Mouse (Mus musculus) heart, embryonic 14.5 days (tissue): ENCODE data around the gene Xrra1. TPM values are rescaled to one million over a fixed set of nuclear protein-coding genes. Genes with fewer than 3 reads are reported as not detected.
A peak's percentile ranks its signal among the peaks of the same experiment; 100 is the strongest.
"Not testable (repeated sequence)": the region's sequence is repeated elsewhere in the genome, so short reads cannot be mapped to it uniquely, and the experiment has no call there.

Source experiments
- ATAC-seq: fragments of 200-750 bp; cut with Nextera tagmentation; 2 replicates; pipeline ENCODE4 v1.8.0; 2017; ENCODE audit warnings: low read depth, moderate TSS enrichment; ENCODE audit not compliant: insufficient number of reproducible peaks, insufficient read depth, low FRiP score
- H3K27ac ChIP-seq, 2 experiments: fragments of 200-500 bp in 1 of 2; fragments of 300-500 bp in 1 of 2; sonication (generic) in 1 of 2; replicated peaks in 1 of 2; 2 replicates each; pipeline ENCODE4 v1.5.1; 2012 to 2014; ENCODE audit warnings: low read depth in 2 of 2, low read length in 2 of 2, control low read depth in 1 of 2, mild to moderate bottlenecking in 1 of 2, mixed read lengths in 1 of 2; ENCODE audit not compliant: control insufficient read depth in 1 of 2, insufficient read depth in 1 of 2
- H3K27me3 ChIP-seq: fragments of 300-500 bp; sonication (generic); 2 replicates; pipeline ENCODE4 v1.6.1; 2014; ENCODE audit warnings: mild to moderate bottlenecking, low read length, control low read depth; ENCODE audit not compliant: control insufficient read depth, insufficient read depth
- H3K36me3 ChIP-seq: fragments of 300-500 bp; sonication (generic); 2 replicates; pipeline ENCODE4 v1.6.1; 2014; ENCODE audit warnings: mild to moderate bottlenecking, control low read depth, low read length, mixed read lengths; ENCODE audit not compliant: control insufficient read depth, insufficient read depth
- H3K4me1 ChIP-seq, 2 experiments: fragments of 200-500 bp in 1 of 2; fragments of 300-500 bp in 1 of 2; sonication (generic) in 1 of 2; 2 replicates each; pipeline ENCODE4 v1.6.1; 2012 to 2014; ENCODE audit warnings: low read length in 2 of 2, control low read depth in 1 of 2, mixed read lengths in 1 of 2; ENCODE audit not compliant: control insufficient read depth in 2 of 2, insufficient read depth in 2 of 2
- H3K4me2 ChIP-seq: fragments of 300-500 bp; sonication (generic); 2 replicates; pipeline ENCODE4 v1.6.1; 2014; ENCODE audit warnings: mild to moderate bottlenecking, low read length
- H3K4me3 ChIP-seq, 2 experiments: fragments of 200-500 bp in 1 of 2; fragments of 300-500 bp in 1 of 2; sonication (generic) in 1 of 2; 2 replicates each; pipeline ENCODE4 v1.5.1; 2012 to 2014; ENCODE audit warnings: low read length in 2 of 2, mild to moderate bottlenecking in 2 of 2, control low read depth in 1 of 2, low read depth in 1 of 2, moderate library complexity in 1 of 2; ENCODE audit not compliant: control insufficient read depth in 1 of 2, insufficient read depth in 1 of 2
- H3K9ac ChIP-seq: fragments of 300-500 bp; sonication (generic); 2 replicates; pipeline ENCODE4 v1.6.1; 2014; ENCODE audit warnings: mild to moderate bottlenecking, low read length
- H3K9me3 ChIP-seq: fragments of 300-500 bp; sonication (generic); 2 replicates; pipeline ENCODE4 v1.6.1; 2016; ENCODE audit warnings: low read length, control low read depth; ENCODE audit not compliant: control insufficient read depth
- WGBS: fragments of 180-500 bp; shearing (Covaris S2); extraction: QIAGEN DNeasy Blood & Tissue Kit; methylation state at CpG from one replicate; pipeline ENCODE4 v1.1.7; 2014; 5-methylcytosine and 5-hydroxymethylcytosine counted together
- polyA plus RNA-seq: library from polyadenylated mRNA; unstranded; fragments of >200 nt; fragmentation: Nextera tagmentation; extraction: Ambion mirVana; gene quantifications from 2 replicates; pipeline ENCODE4 v1.2.1, GENCODE M21; 2014

Xrra1 gene
- 0.09 TPM in 2 replicates for polyA plus RNA-seq

DNA sequence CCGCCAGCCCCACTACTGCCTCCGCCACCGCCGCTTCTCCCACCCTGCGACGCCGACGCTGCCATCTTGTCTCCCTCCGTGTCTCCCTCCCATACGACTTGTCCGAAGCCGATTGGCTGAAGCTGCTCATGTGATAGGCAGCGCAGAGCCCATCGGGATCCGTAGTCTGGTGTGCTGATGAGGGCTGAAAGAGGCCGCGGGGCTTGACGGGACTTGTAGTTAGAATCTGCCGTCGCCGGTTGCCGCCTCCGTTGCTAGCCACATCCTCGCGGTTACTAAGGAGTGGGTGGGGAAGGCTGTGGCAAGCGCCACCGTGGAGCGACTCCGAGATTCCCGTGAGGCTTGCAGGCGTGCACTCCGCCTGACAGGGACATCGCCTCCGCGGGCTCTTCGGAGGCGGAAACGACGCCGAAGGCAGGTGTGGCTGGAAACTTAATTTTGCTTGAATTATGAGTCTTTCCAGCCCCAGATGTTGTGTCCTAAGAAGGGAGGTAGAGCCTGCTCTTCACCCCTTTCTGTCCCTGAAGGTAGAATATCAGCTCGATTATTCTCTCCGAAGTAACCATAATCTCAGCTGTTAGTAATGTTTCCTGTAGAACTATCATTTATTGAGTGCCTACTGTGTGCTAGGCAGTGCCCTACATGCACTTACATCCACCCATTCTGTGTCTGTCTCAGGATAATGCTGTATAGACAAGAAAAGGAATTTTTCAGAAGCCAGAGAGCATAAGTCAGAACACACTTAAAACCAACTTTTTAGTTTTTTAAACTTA lies at the start of gene Xrra1:
Gene Xrra1, plus strand, starts transcription at position 304 of the 773 bp plus-strand sequence.
- Histone ChIP-seq H3K9ac (peak within 1 kb of the TSS; percentile 86), H3K36me3 (peaks cover 22% of the 10 kb centered on the region), H3K9me3 (no peaks in the 10 kb centered on the region), H3K27me3 (no peaks in the 10 kb centered on the region), H3K27ac (peak within 1 kb of the TSS; percentile 69 to 72; a peak in 3 of 4 replicates), H3K4me2 (peak within 1 kb of the TSS; percentile 82), H3K4me1 (peaks cover 13 to 15% of the 10 kb centered on the region in 2 experiments), H3K4me3 (peak within 1 kb of the TSS; percentile 62 to 72)
- ATAC-seq, result peak; percentile 98
- WGBS, result under 1% methylated on average over 42 of the region's 42 CpGs

DNA sequence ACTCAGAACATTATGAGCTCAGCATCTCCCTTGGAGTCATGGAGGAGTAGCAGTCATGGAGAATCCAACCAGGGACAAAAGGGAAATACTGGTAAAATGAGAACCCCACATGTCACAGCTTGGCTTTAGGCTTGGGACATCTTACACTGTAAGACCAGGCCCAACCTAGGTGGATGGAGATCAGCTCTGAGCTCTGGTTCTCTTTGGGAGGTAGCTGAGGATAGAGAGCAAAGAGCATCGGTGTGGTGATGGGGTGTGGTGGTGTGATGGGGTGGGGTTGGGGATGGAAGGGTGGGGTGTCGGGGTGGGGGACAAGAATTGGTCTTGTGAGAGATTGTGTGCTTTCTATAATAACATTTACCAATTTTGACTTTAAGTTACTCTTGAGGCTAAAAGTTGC lies 48.1 kb upstream of the Xrra1 start:
- no peak overlapping the region for H3K27ac ChIP-seq
- no peaks in the 10 kb centered on the region for H3K4me1 ChIP-seq
- WGBS, result 86% methylated on average over 2 of the region's 2 CpGs
- no peak for ATAC-seq
- no peak overlapping the region for H3K9ac ChIP-seq
- peaks cover 21% of the 10 kb centered on the region; the same call in 1 of the 2 replicates for H3K36me3 ChIP-seq
- H3K9me3 ChIP-seq, result no peaks in the 10 kb centered on the region
- H3K4me3 ChIP-seq, result no peak overlapping the region
- H3K4me2 ChIP-seq, result no peak overlapping the region
- no peaks in the 10 kb centered on the region for H3K27me3 ChIP-seq

DNA sequence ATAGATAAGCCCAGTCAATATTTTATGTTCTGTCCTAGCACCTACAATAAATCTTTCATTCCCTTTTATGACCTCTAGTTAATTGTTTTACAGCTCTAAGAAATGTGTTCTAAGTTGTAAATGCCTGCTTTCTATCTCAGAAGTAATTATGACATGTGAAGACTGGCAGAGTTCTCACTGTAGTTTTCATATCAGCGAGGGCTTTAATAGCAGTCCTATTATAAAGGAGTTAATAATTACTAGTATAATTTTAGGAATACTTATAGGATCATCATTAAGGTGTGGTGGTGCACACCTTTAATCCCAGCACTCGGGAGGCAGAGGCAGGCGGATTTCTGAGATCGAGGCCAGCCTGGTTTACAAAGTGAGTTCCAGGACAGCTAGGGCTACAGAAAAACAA lies 47.3 kb upstream of the Xrra1 start:
- no peak overlapping the region for H3K9ac ChIP-seq
- WGBS, result 89% methylated on average over 4 of the region's 4 CpGs
- H3K4me1 ChIP-seq, result no peaks in the 10 kb centered on the region
- no peaks in the 10 kb centered on the region for H3K27me3 ChIP-seq
- no peak overlapping the region for H3K27ac ChIP-seq
- H3K4me3 ChIP-seq, result no peak overlapping the region
- no peak for ATAC-seq
- no peaks in the 10 kb centered on the region for H3K9me3 ChIP-seq
- H3K4me2 ChIP-seq, result no peak overlapping the region
- H3K36me3 ChIP-seq, result peaks cover 21% of the 10 kb centered on the region; the same call in 1 of the 2 replicates

DNA sequence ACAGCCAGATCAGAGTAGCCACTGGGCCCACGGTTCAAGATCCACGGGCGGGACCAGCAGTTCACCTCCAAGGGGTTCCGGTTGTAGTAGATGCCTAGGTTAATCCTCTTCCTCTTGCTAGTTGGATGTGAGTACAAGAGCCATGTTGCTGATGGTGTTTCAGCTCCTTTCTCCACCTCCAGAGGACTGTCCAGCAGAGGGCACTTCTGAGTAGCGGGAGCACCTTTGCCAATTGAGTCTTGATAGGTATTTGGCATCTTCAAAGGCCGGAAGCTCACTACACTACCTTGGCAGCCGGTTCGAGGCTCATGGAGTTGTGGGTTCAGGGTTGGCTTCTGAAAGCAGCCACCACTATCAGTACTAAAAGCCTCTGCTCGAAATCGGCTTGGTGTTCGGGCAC lies 45.5 kb upstream of the Xrra1 start:
- Histone ChIP-seq H3K4me3 (no peak overlapping the region), H3K36me3 (peaks cover 21% of the 10 kb centered on the region; the same call in 1 of the 2 replicates), H3K9me3 (no peaks in the 10 kb centered on the region), H3K9ac (no peak overlapping the region), H3K4me1 (no peaks in the 10 kb centered on the region), H3K27me3 (no peaks in the 10 kb centered on the region), H3K4me2 (no peak overlapping the region), H3K27ac (no peak overlapping the region)
- no peak for ATAC-seq
- WGBS, result 82% methylated on average over 11 of the region's 11 CpGs

DNA sequence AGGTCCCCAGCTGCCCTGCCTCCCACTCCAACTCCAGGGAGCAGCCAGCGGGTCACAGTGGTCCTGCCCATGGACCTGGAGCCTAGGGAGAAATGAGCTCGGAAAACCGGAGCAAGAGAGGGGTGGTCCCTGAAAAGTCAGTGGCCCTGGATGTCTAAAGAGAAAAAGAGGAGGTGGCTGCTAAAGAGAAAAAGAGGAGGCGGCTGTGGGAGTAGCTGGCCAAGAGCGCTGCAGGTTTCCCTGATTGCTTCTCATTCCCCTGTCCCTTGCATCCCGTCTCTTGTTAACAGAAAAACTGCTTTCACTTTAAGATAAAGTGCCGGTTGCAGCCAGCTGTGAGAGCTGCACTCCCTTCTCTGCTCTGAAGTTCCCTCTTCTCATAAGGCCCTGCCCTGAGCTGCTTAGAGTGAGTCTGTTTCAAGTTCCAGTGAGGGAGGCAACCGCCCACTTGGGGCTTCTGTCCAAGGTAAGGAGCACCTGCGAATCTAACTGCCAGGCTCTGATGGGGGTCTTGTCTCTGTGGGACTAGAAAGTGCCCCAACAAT lies 40.7 kb upstream of the Xrra1 start:
- H3K4me3 ChIP-seq, H3K27ac ChIP-seq, H3K27me3 ChIP-seq, H3K4me1 ChIP-seq, H3K9me3 ChIP-seq, ATAC-seq: not testable (repeated sequence)
- Histone ChIP-seq H3K9ac (0 out of 2 replicates have a peak overlapping the region, but pooled peaks have one; percentile 11), H3K36me3 (peaks cover 13% of the 10 kb centered on the region), H3K4me2 (0 out of 2 replicates have a peak overlapping the region, but pooled peaks have one; percentile 3)
- WGBS, result 23% methylated on average over 9 of the region's 9 CpGs

DNA sequence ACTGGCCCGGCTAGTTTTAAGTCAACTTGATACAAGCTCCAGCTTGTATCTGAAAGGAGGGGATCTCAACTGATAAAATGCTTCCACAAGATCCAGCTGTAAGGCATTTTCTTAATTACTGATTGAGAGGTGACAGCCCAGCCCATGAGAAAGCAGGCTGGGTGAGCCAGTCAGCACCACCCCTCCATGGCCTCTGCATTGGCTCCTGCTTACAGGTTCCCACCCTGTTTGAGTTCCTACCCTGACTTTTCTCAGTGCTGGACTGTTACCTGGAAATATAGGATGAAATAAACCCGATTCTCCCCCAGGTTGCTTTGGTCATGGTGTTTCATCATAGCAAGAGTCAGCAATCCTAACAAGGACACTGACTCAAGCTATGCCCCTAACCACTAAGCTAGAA lies 37.0 kb upstream of the Xrra1 start:
- Histone ChIP-seq H3K4me3 (no peak overlapping the region), H3K36me3 (peaks cover 6% of the 10 kb centered on the region; the same call in 1 of the 2 replicates), H3K4me2 (no peak overlapping the region), H3K27ac (no peak overlapping the region), H3K4me1 (peaks cover 18 to 19% of the 10 kb centered on the region in 2 experiments), H3K9ac (no peak overlapping the region), H3K27me3 (no peaks in the 10 kb centered on the region), H3K9me3 (no peaks in the 10 kb centered on the region)
- ATAC-seq, result no peak
- WGBS, result 55% methylated on average over 2 of the region's 2 CpGs

DNA sequence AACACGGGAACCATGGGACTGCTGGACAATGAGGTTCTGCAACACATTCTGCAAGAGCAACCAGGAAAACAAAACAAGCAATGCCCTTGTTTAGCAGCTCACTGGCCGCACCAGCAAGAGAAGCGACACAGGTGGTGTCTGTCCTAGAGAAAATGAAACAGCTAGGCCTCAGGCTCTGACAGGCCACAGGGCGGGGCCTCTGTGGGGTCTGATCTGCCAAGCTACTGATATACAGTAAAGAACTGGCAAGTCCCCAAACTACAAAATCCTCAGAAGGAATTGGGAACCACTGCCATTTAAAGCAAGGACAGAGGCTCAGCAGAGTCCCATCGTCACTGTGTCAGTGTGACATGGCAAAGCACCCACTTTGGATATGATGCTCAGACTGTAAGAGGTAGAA lies 36.5 kb upstream of the Xrra1 start:
- no peaks in the 10 kb centered on the region for H3K9me3 ChIP-seq
- no peak overlapping the region for H3K4me2 ChIP-seq
- H3K27me3 ChIP-seq, result no peaks in the 10 kb centered on the region
- H3K9ac ChIP-seq, result no peak overlapping the region
- ATAC-seq, result no peak
- H3K4me3 ChIP-seq, result no peak overlapping the region
- no peak overlapping the region for H3K27ac ChIP-seq
- H3K36me3 ChIP-seq, result peaks cover 6% of the 10 kb centered on the region; the same call in 1 of the 2 replicates
- peaks cover 18 to 20% of the 10 kb centered on the region in 2 experiments for H3K4me1 ChIP-seq
- 67% methylated on average over 5 of the region's 5 CpGs for WGBS
